Mouse (Mus musculus): ENCODE measurements around the gene Gm14124. TPM values are rescaled to one million over a fixed set of nuclear protein-coding genes. Genes with fewer than 3 reads are reported as not detected.
"Not testable (repeated sequence)": the region's sequence is repeated elsewhere in the genome, so short reads cannot be mapped to it uniquely, and the experiment has no call there.

The Gm14124 gene
- total RNA-seq (2015) (not detected in 2 replicates), total RNA-seq (2017) (not detected in 2 replicates)

- ATAC-seq (replicated peaks; ENCODE audit: poor library complexity), result not testable (repeated sequence)
Measured at GRCm38 (mm10) chr2:150257291-150257690, at the start of gene Gm14124. Gene Gm14124 (plus strand): TSS chr2:150257517.

GRCm38 (mm10) chr2:150217600-150218362 is 39.5 kb upstream of the Gm14124 start, which contains the start of gene Zfp937:
Gene Zfp937 (plus strand): TSS chr2:150218073.
- peak; percentile 98 for ATAC-seq (replicated peaks; ENCODE audit: poor library complexity)

DNA sequence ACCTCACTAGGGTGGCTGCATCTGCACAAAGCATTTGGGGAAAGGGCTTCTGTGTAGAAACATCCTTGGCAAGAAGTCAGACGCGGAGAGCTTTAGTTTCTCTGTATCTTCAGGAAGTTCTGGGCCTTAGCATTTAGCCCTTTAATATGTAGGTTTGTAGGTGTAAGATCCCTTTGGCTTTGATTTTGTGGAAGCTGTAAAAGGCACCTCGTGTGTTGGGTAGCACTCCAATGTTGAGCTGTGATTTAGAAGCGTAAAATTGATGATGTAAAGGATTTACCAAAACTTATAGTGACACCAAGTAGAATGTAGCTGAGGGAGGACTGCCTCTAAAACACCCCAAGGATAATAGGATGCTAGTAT is 39.0 kb upstream of the Gm14124 start:
- peak; percentile 15 for ATAC-seq (replicated peaks; ENCODE audit: poor library complexity)

DNA sequence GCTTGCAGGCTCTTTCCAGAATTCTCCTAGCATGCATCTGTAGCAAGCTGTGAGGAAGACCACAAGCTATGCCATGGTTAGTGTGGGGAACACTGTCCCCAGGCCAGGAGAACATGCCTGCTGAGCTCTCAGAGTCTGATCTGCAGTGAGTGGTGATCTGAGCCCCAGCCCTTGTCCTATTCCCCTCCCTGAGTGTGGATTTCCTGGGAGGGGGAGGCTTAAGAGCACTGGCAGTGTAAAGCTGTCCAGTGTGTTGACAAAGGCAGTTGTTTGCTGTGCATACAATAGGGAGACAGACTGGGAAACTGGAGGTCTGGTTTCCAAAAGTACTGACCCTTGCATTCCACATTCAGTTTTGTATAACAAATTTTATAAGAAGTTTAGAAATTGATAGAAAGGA is 34.1 kb upstream of the Gm14124 start:
- ATAC-seq (replicated peaks; ENCODE audit: poor library complexity), result not testable (repeated sequence)

- no peak for ATAC-seq (replicated peaks; ENCODE audit: poor library complexity)
Measured at GRCm38 (mm10) chr2:150243211-150243610, 14.1 kb upstream of the Gm14124 start.

DNA sequence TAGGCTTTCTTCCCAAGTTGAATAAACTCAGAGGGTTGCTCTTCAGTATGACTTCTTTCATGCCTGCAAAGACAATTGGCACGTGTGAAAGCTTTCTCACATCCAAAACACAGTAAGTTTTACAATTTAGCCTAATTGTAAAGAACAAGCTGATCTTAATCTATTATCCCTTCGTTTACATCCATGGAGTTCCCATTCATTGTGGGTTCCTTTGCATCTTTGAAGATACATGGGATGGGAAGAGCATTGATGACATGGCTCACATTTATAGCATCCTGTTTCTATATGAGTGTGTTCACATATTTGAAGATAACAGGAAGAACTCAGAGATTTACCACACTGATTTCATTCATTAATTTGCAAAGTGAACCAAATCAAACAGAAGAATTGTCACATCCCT is 1.8 kb upstream of the Gm14124 start, which contains the start of gene Gm21994:
TSS of gene Gm21994 (minus strand) at position 101 of the 400 bp plus-strand sequence.
- not testable (repeated sequence) for ATAC-seq (replicated peaks; ENCODE audit: poor library complexity)

DNA sequence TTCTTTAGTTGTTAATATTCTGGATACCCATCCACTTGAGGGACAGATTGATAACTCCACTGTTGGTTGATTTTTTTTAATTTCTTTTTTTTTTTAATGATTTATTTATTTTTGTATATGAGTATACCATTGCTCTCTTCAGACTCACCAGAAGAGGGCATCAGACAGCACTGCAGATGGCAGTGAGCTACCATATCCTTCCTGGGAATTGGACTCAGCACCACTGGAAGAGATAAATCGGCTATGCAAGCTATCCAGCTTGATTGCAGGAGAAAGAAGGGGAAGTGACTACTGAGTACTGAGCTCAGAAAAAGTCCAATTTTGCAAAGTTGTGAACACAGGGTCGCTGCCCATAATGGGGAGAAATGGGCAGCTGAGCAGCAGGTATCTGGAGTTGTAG is 456 bp upstream of the Gm14124 start:
- not testable (repeated sequence) for ATAC-seq (replicated peaks; ENCODE audit: poor library complexity)

- no peak for ATAC-seq (replicated peaks; ENCODE audit: poor library complexity)
Measured at GRCm38 (mm10) chr2:150293669-150294068, 36.4 kb downstream of the Gm14124 start.

DNA sequence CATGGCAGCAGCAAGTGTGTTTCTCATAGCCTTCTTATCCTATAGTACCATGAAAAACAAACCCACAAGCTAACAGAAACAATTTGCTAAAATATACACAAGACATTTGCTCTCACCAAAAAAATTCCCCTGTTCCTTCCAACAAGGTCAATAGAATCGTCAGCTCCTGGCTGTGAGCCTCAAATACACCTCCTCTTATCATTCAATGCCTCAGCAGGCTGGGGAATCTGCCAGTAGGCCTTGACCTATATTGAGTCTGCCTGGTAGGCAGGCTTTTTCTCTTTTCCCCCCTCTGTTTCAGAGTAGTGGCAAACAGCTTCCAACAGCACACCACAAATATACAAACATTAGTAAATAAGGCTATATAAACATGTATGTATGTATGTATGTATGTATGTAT is 41.8 kb downstream of the Gm14124 start:
- no peak for ATAC-seq (replicated peaks; ENCODE audit: poor library complexity)

DNA sequence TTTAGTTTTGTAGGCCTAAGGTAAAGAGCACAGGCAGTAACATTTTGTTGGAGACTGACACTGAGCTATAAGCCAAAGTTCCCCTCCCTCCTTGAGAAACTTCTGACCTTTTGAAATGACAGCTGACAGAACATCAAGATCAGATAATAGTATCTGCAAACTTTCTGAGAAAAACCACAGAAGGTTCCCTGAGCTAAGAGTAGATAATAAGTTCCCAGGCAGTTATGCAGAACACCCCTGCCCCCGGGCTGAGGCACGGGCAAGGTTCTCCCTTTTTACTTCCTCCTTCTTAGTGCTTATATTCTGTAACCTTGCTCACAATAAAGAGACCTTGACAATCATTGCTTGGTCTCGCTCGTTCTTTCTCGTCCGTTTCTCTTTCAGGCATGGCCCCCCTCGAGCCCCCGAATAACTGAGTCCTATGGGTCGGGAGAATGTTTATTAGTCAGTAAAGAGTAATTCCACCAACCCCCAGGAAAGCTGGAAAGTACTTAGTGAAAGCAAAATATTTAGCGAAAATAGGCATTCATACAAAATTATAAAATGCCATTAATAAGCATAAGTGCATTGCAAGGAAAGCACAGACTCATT is 50.0 kb downstream of the Gm14124 start:
- ATAC-seq (replicated peaks; ENCODE audit: poor library complexity), result 0 out of 2 replicates have a peak, but pooled peaks have one; percentile 26

DNA sequence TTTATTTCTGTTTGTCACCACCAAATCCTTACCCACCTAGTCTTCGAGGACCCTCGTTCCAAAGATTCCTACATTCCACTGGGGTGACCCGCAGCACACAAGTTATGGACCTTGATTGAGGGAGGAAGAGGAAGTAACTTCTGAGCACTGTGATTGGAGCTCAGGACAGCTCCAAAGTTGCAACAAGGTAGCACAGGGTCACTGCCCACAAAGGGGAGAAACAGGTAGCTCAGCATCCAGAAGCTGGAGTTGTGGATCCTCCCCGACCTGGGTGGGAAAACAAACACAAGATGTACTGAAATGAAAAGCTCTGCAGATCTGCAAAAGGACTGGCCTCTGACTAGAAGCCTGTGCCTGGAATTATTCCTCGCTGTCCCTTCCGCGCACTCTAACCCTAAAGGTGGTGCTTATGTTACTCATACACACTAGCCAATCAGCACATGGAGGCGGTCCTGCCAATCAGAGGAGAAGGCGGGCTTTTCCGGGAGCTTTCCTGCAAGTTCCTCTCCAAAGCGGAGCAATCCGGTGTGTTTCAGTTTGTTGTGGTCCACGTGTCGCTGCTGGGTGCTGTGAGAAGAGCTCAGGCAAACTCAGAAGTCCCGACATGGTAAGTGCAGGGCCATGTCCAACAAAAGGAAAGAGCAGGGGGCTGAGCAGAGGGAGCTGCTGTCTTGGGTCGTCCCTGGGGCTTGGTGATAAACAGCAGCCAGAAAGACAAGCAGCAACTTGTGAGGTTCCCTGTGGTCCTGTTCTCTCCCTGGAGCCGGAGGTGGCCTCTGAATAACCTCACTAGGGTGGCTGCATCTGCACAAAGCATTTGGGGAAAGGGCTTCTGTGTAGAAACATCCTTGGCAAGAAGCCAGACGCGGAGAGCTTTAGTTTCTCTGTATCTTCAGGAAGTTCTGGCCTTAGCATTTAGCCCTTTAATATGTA is 53.9 kb downstream of the Gm14124 start:
- peak; percentile 97 for ATAC-seq (replicated peaks; ENCODE audit: poor library complexity)

DNA sequence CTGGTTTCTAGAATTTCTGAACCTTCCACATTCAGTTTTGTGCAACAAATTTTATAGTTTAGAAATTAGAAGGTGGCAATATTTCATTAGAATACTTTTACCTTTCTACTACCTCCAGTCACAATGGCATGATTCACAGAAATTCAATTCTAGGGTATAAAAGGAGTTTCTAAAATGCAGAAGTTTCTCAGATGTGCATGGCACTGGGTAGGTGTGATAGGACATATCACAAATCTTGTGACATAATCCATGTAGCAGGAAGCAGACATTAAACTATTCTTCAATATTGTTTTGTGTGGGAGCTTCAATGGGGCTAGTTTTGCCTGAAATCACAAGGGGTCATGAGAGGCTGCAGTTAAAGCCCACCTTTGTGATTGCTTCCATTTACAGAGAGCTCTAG is 58.8 kb downstream of the Gm14124 start:
- ATAC-seq (replicated peaks; ENCODE audit: poor library complexity), result no peak

GRCm38 (mm10) chr2:150318973-150319372 is 61.7 kb downstream of the Gm14124 start:
- ATAC-seq (replicated peaks; ENCODE audit: poor library complexity), result peak; percentile 70

Other genes with a start within 250 kb of the Gm14124 start
- gene Zfp120, start 120.8 kb upstream of the Gm14124 start, total RNA-seq (2015), result 10.3 and 12.9 TPM in 2 replicates
- gene Zfp120, start 120.8 kb upstream of the Gm14124 start, total RNA-seq (2017), result 15.7 and 19.5 TPM in 2 replicates
- gene Gm10770, start 77.8 kb upstream of the Gm14124 start, total RNA-seq (2015), result not detected in 2 replicates
- gene Gm10770, start 77.8 kb upstream of the Gm14124 start, total RNA-seq (2017), result not detected in 2 replicates
- not detected in 2 replicates for gene Gm14139, start 75.8 kb upstream of the Gm14124 start, total RNA-seq (2015)
- gene Gm14139, start 75.8 kb upstream of the Gm14124 start, total RNA-seq (2017), result not detected in 2 replicates
- 2.1 and 3.5 TPM in 2 replicates for gene Zfp937, start 39.4 kb upstream of the Gm14124 start, total RNA-seq (2015)
- 1.4 and 2.4 TPM in 2 replicates for gene Zfp937, start 39.4 kb upstream of the Gm14124 start, total RNA-seq (2017)
- gene Gm21994, start 1.9 kb upstream of the Gm14124 start, total RNA-seq (2015), result 6.4 and 6.9 TPM in 2 replicates
- 3.3 and 5.9 TPM in 2 replicates for gene Gm21994, start 1.9 kb upstream of the Gm14124 start, total RNA-seq (2017)
- 1.5 and 1.7 TPM in 2 replicates for gene Gm10130, start 66.2 kb downstream of the Gm14124 start, total RNA-seq (2015)
- 10.7 and 18.8 TPM in 2 replicates for gene Gm10130, start 66.2 kb downstream of the Gm14124 start, total RNA-seq (2017)
- 2.2 and 2.4 TPM in 2 replicates for gene 3300002I08Rik, start 105.2 kb downstream of the Gm14124 start, total RNA-seq (2015)
- gene 3300002I08Rik, start 105.2 kb downstream of the Gm14124 start, total RNA-seq (2017), result 4.9 and 6.6 TPM in 2 replicates
- gene Zfp442, start 194.0 kb downstream of the Gm14124 start, total RNA-seq (2015), result 3.1 and 4.5 TPM in 2 replicates
- 4.5 TPM in 2 replicates for gene Zfp442, start 194.0 kb downstream of the Gm14124 start, total RNA-seq (2017)
- 0.12 and 1.1 TPM in 2 replicates for gene Zfp345, start 227.6 kb downstream of the Gm14124 start, total RNA-seq (2015)
- gene Zfp345, start 227.6 kb downstream of the Gm14124 start, total RNA-seq (2017), result 0.17 TPM in 1 of 2 replicates, not detected in the other